Mouse (Mus musculus) heart, adult 10 weeks (tissue): Measurements from ENCODE around the gene Trim80. TPM values are rescaled to one million over a fixed set of nuclear protein-coding genes. Genes with fewer than 3 reads are reported as not detected.

Source experiments
- polyA plus RNA-seq: library from polyadenylated mRNA; stranded (reverse); fragments of 350-450 nt; fragmentation: Illumina TruSeq; extraction: RNeasy Lipid Tissue Mini Kit (QIAGEN cat#74804); gene quantifications from one replicate; pipeline ENCODE4 v1.2.3, GENCODE M21; 2014; ENCODE audit warnings: low read depth, low replicate concordance

The Trim80 gene
- not detected for polyA plus RNA-seq

GRCm38 (mm10) chr11:115439906-115440595 lies at the start of gene Trim80:
TSS of gene Trim80 (plus strand) at chr11:115440545.

GRCm38 (mm10) chr11:115403338-115404124 lies 36.8 kb upstream of the Trim80 start, which contains the start of gene Mrpl58:
TSS of gene Mrpl58 (plus strand) at chr11:115403752.

GRCm38 (mm10) chr11:115419531-115420237 lies 20.7 kb upstream of the Trim80 start, which contains the start of the genes Atp5h and Kctd2:
TSS of gene Atp5h (minus strand) at chr11:115419962.
TSS of gene Kctd2 (plus strand) at chr11:115420128.

GRCm38 (mm10) chr11:115462243-115462891 lies 22.0 kb downstream of the Trim80 start, which contains the start of gene Slc16a5:
TSS of gene Slc16a5 (plus strand) at chr11:115462474.

GRCm38 (mm10) chr11:115475025-115475757 lies 34.8 kb downstream of the Trim80 start, which contains the start of gene Armc7:
TSS of gene Armc7 (plus strand) at chr11:115475667.

GRCm38 (mm10) chr11:115491356-115492083 lies 51.2 kb downstream of the Trim80 start, which contains the start of gene Nt5c:
TSS of gene Nt5c (minus strand) at chr11:115491862.

Other genes with a start within 250 kb of the Trim80 start
- 1.4 TPM for gene Grin2c, start 173.3 kb upstream of the Trim80 start, polyA plus RNA-seq
- 14.0 TPM for gene Fdxr, start 163.5 kb upstream of the Trim80 start, polyA plus RNA-seq
- 2.6 TPM for gene Fads6, start 142.9 kb upstream of the Trim80 start, polyA plus RNA-seq
- gene Otop2, start 133.4 kb upstream of the Trim80 start, polyA plus RNA-seq, result not detected
- gene Ush1g, start 118.5 kb upstream of the Trim80 start, polyA plus RNA-seq, result not detected
- not detected for gene Otop3, start 105.8 kb upstream of the Trim80 start, polyA plus RNA-seq
- gene Hid1, start 72.8 kb upstream of the Trim80 start, polyA plus RNA-seq, result 3.8 TPM
- gene Cdr2l, start 58.6 kb upstream of the Trim80 start, polyA plus RNA-seq, result 3.8 TPM
- gene Mrpl58, start 36.8 kb upstream of the Trim80 start, polyA plus RNA-seq, result 115 TPM
- 3,222 TPM for gene Atp5h, start 20.6 kb upstream of the Trim80 start, polyA plus RNA-seq
- 34.3 TPM for gene Kctd2, start 20.4 kb upstream of the Trim80 start, polyA plus RNA-seq
- not detected for gene Slc16a5, start 21.9 kb downstream of the Trim80 start, polyA plus RNA-seq
- 2.1 TPM for gene Armc7, start 35.1 kb downstream of the Trim80 start, polyA plus RNA-seq
- 14.9 TPM for gene Nt5c, start 51.3 kb downstream of the Trim80 start, polyA plus RNA-seq
- gene Jpt1, start 73.8 kb downstream of the Trim80 start, polyA plus RNA-seq, result 88.9 TPM
- 255 TPM for gene Sumo2, start 95.7 kb downstream of the Trim80 start, polyA plus RNA-seq
- gene Nup85, start 123.9 kb downstream of the Trim80 start, polyA plus RNA-seq, result 37.0 TPM
- 79.9 TPM for gene Mrps7, start 163.4 kb downstream of the Trim80 start, polyA plus RNA-seq
- gene Gga3, start 163.5 kb downstream of the Trim80 start, polyA plus RNA-seq, result 13.7 TPM
- 62.3 TPM for gene Mif4gd, start 172.4 kb downstream of the Trim80 start, polyA plus RNA-seq
- gene Slc25a19, start 187.8 kb downstream of the Trim80 start, polyA plus RNA-seq, result 53.1 TPM